Mouse (Mus musculus) B cell, adult 62 days (primary cell): ENCODE data around the gene Lcn3. TPM values are rescaled to one million over a fixed set of nuclear protein-coding genes. Genes with fewer than 3 reads are reported as not detected.

Experiments used
- total RNA-seq: library from RNA; stranded (reverse); gene quantifications from 4 replicates; pipeline ENCODE4 v1.2.4, GENCODE M21; 2023

The Lcn3 gene
- total RNA-seq = not detected in 4 replicates

DNA sequence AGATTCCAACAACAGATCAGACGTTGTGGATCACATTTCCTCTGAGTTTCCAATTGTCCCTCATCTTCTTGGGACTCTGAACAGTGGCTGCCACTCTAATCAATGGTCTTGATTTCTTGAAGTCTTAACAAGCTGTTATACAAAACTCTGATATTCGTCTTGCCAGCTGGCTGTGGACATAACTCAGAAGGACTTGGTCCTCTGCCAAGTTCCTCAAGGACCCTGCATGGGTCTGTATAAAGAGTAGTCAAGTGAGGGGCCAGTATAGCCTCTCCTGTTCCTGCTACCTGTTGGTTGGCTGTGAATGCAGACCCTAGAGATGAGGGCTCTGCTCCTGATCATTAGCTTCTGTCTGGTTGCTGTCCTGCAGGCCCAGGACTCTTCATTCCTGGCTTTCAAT, at the start of gene Lcn3:
Gene Lcn3, plus strand, starts transcription at position 301 of the 400 bp plus-strand sequence.

DNA sequence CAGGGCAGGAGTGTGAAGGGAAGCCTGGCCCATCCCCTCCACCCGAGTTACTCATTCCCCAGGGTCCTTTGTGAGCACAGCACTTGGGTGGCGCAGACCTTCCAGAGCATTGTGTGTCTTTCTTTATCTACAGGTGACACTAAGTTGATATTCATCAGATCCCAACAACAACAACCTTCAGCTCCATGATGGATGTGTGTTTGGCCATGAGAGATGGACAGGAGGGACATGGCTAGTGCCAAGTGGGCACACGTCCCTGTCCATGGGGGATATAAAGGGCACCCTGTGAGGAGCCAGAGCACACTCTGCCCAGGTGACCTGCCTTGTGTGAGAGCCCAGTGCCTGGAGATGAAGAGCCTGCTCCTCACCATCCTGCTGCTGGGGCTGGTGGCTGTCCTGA, 28.7 kb upstream of the Lcn3 start, which contains the start of gene Obp2b:
Gene Obp2b, plus strand, starts transcription at position 301 of the 400 bp plus-strand sequence.

DNA sequence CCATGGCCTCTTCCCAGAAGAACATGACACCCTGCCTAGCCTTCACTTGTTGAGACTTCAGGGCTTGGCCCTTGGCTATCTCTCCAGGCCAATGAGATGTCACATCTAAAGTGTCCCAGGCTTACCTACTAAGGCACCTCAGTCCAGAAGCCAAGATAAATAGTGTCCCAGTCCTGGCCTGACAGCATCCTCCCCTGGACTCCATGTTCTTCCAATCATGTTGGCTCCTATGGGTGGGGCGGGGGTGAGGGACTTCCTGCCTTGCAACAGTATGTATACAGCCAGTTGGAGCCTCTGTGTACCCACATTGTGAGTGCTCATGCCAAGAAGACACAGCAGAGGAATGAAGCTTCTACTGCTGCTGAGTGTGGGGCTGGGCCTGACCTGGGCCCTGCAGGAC, 11.3 kb downstream of the Lcn3 start, which contains the start of gene Lcn11:
Gene Lcn11, plus strand, starts transcription at position 301 of the 400 bp plus-strand sequence.

DNA sequence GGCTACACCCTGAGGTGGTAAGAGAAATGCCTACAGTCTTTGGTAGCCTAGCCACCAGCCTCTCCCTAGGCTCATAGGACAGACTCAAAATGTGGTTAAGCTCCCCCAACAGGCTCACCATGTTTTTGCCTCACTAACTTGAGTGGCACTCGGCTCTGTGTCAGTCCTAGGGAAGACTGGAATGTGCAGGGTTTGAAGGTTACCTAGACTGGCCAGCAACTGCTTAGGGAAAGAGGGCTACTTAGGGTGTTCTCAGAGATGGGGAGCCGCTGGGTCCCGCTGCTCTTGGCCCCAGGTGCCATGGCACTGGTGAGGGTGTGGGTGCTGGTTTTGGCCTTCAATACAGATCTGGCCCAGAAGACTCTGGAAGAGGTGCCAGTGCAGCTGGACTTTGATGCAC, 16.6 kb downstream of the Lcn3 start, which contains the start of gene Gm13539:
Gene Gm13539, plus strand, starts transcription at position 301 of the 400 bp plus-strand sequence.

DNA sequence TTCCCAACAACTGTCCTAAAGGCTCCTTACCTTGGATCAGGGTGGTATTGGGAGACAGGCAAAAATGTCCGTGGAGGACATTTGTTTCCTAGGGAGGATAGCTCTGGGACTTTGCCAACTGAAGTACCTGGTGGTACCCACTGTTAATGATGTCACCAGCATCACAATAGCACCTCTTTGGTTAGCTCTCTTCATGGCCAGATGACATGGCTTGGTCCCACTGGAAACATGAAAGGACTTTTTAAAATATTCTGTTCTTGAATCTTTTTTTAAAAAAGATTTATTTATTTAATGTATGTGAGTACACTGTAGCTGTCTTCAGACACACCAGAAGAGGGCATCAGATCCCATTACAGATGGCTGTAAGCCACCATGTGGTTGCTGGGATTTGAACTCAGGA, 50.4 kb downstream of the Lcn3 start, which contains the start of gene Glt6d1:
Gene Glt6d1, minus strand, starts transcription at position 101 of the 400 bp plus-strand sequence.

Other genes starting within 250 kb of the Lcn3 start
- gene Traf2, start 218.6 kb upstream of the Lcn3 start, total RNA-seq = 56.9 to 61.5 TPM (median 58.0 TPM) in 4 replicates
- gene Edf1, start 207.7 kb upstream of the Lcn3 start, total RNA-seq = 109 to 125 TPM (median 115 TPM) in 4 replicates
- 0.77 to 2.4 TPM (median 1.5 TPM) in 4 replicates for gene Mamdc4, start 190.7 kb upstream of the Lcn3 start, total RNA-seq
- gene Phpt1, start 190.3 kb upstream of the Lcn3 start, total RNA-seq = 16.1 to 21.8 TPM (median 17.6 TPM) in 4 replicates
- 0.24 to 0.38 TPM (median 0.37 TPM) in 3 of 4 replicates, not detected in the other for gene Ajm1, start 183.8 kb upstream of the Lcn3 start, total RNA-seq
- 102 to 112 TPM (median 109 TPM) in 4 replicates for gene Rabl6, start 157.0 kb upstream of the Lcn3 start, total RNA-seq
- not detected in 4 replicates for gene Ccdc183, start 147.9 kb upstream of the Lcn3 start, total RNA-seq
- 0.78 to 2.9 TPM (median 2.4 TPM) in 4 replicates for gene Tmem141, start 143.6 kb upstream of the Lcn3 start, total RNA-seq
- 4.1 to 8.3 TPM (median 5.8 TPM) in 4 replicates for gene Fcna, start 137.5 kb upstream of the Lcn3 start, total RNA-seq
- gene Lcn8, start 112.4 kb upstream of the Lcn3 start, total RNA-seq = not detected in 4 replicates
- not detected in 4 replicates for gene Lcn5, start 107.6 kb upstream of the Lcn3 start, total RNA-seq
- not detected in 4 replicates for gene Lcn6, start 88.8 kb upstream of the Lcn3 start, total RNA-seq
- not detected in 4 replicates for gene Lcn10, start 82.8 kb upstream of the Lcn3 start, total RNA-seq
- gene Obp2a, start 65.5 kb upstream of the Lcn3 start, total RNA-seq = not detected in 4 replicates
- 25.1 to 40.3 TPM (median 25.4 TPM) in 4 replicates for gene Bmyc, start 58.8 kb upstream of the Lcn3 start, total RNA-seq
- not detected in 4 replicates for gene Obp2b, start 28.6 kb upstream of the Lcn3 start, total RNA-seq
- not detected in 4 replicates for gene Lcn11, start 11.4 kb downstream of the Lcn3 start, total RNA-seq
- not detected in 4 replicates for gene Gm13539, start 16.7 kb downstream of the Lcn3 start, total RNA-seq
- not detected in 4 replicates for gene Glt6d1, start 50.3 kb downstream of the Lcn3 start, total RNA-seq
- not detected in 4 replicates for gene Lcn9, start 57.6 kb downstream of the Lcn3 start, total RNA-seq
- 0.44 TPM in 1 of 4 replicates, not detected in the others for gene Sohlh1, start 81.7 kb downstream of the Lcn3 start, total RNA-seq
- not detected in 4 replicates for gene Kcnt1, start 98.2 kb downstream of the Lcn3 start, total RNA-seq
- gene Camsap1, start 217.7 kb downstream of the Lcn3 start, total RNA-seq = 29.3 to 46.9 TPM (median 31.5 TPM) in 4 replicates